Mouse (Mus musculus): Measurements from ENCODE around the gene Zfp449. TPM values are rescaled to one million over a fixed set of nuclear protein-coding genes. Genes with fewer than 3 reads are reported as not detected.
"Not testable (repeated sequence)": the region's sequence is repeated elsewhere in the genome, so short reads cannot be mapped to it uniquely, and the experiment has no call there.

Zfp449 gene
- 1.4 and 1.7 TPM in 2 replicates for polyA plus RNA-seq (2012; ENCODE audit: insufficient read depth, insufficient read length, missing spikeins)

- Histone ChIP-seq H3K27ac (ENCODE audit: insufficient read depth, low read depth, low read length) (no peak within 1 kb of the TSS), H3K4me3 (ENCODE audit: insufficient read depth, low read length) (peak within 1 kb of the TSS; percentile 82), H3K4me1 (ENCODE audit: control insufficient read depth, insufficient read depth, low read length) (no peaks in the 10 kb centered on the region)
- TF ChIP-seq CTCF (IDR thresholded peaks at IDR 0.05; ENCODE audit: low read depth, low read length) (no peak), POLR2A (IDR thresholded peaks at IDR 0.05; ENCODE audit: borderline replicate concordance, low read depth, low read length) (no peak)
Measured at GRCm38 (mm10) chrX:56346176-56346931, at the start of gene Zfp449. TSS of gene Zfp449 (plus strand) at chrX:56346400.

- TF ChIP-seq CTCF (IDR thresholded peaks at IDR 0.05; ENCODE audit: low read depth, low read length) (no peak), POLR2A (IDR thresholded peaks at IDR 0.05; ENCODE audit: borderline replicate concordance, low read depth, low read length) (no peak)
- no peaks in the 10 kb centered on the region for H3K4me1 ChIP-seq (ENCODE audit: control insufficient read depth, insufficient read depth, low read length)
- no peak overlapping the region for H3K4me3 ChIP-seq (ENCODE audit: insufficient read depth, low read length)
Measured at GRCm38 (mm10) chrX:56307597-56307996, 38.6 kb upstream of the Zfp449 start.

GRCm38 (mm10) chrX:56312813-56313212, 33.4 kb upstream of the Zfp449 start:
- H3K4me3 ChIP-seq (ENCODE audit: insufficient read depth, low read length), result no peak overlapping the region
- no peaks in the 10 kb centered on the region for H3K4me1 ChIP-seq (ENCODE audit: control insufficient read depth, insufficient read depth, low read length)
- TF ChIP-seq CTCF (IDR thresholded peaks at IDR 0.05; ENCODE audit: low read depth, low read length) (no peak), POLR2A (IDR thresholded peaks at IDR 0.05; ENCODE audit: borderline replicate concordance, low read depth, low read length) (no peak)
- H3K27ac ChIP-seq (ENCODE audit: insufficient read depth, low read depth, low read length), result no peak overlapping the region

More at GRCm38 (mm10) chrX:56307597-56307996, 38.6 kb upstream of the Zfp449 start:
- H3K27ac ChIP-seq (ENCODE audit: insufficient read depth, low read depth, low read length), result no peak overlapping the region

- no peak for TF ChIP-seq POLR2A (IDR thresholded peaks at IDR 0.05; ENCODE audit: borderline replicate concordance, low read depth, low read length)
- TF ChIP-seq CTCF (IDR thresholded peaks at IDR 0.05; ENCODE audit: low read depth, low read length), result no peak
- peaks cover 2% of the 10 kb centered on the region for H3K4me1 ChIP-seq (ENCODE audit: control insufficient read depth, insufficient read depth, low read length)
- no peak overlapping the region for H3K4me3 ChIP-seq (ENCODE audit: insufficient read depth, low read length)
- H3K27ac ChIP-seq (ENCODE audit: insufficient read depth, low read depth, low read length), result no peak overlapping the region
Measured at GRCm38 (mm10) chrX:56322096-56322495, 24.1 kb upstream of the Zfp449 start.

GRCm38 (mm10) chrX:56322731-56323130, 23.5 kb upstream of the Zfp449 start:
- Histone ChIP-seq H3K4me3 (ENCODE audit: insufficient read depth, low read length) (no peak overlapping the region), H3K4me1 (ENCODE audit: control insufficient read depth, insufficient read depth, low read length) (peaks cover 2% of the 10 kb centered on the region), H3K27ac (ENCODE audit: insufficient read depth, low read depth, low read length) (no peak overlapping the region)
- no peak for TF ChIP-seq POLR2A (IDR thresholded peaks at IDR 0.05; ENCODE audit: borderline replicate concordance, low read depth, low read length)
- no peak for TF ChIP-seq CTCF (IDR thresholded peaks at IDR 0.05; ENCODE audit: low read depth, low read length)

- no peak overlapping the region for H3K4me3 ChIP-seq (ENCODE audit: insufficient read depth, low read length)
- no peaks in the 10 kb centered on the region for H3K4me1 ChIP-seq (ENCODE audit: control insufficient read depth, insufficient read depth, low read length)
- H3K27ac ChIP-seq (ENCODE audit: insufficient read depth, low read depth, low read length), result no peak overlapping the region
- TF ChIP-seq CTCF (IDR thresholded peaks at IDR 0.05; ENCODE audit: low read depth, low read length) (no peak), POLR2A (IDR thresholded peaks at IDR 0.05; ENCODE audit: borderline replicate concordance, low read depth, low read length) (no peak)
Measured at GRCm38 (mm10) chrX:56332046-56332445, 14.2 kb upstream of the Zfp449 start.

GRCm38 (mm10) chrX:56340305-56340704, 5.9 kb upstream of the Zfp449 start:
- Histone ChIP-seq H3K4me3 (ENCODE audit: insufficient read depth, low read length) (no peak overlapping the region), H3K27ac (ENCODE audit: insufficient read depth, low read depth, low read length) (no peak overlapping the region), H3K4me1 (ENCODE audit: control insufficient read depth, insufficient read depth, low read length) (no peaks in the 10 kb centered on the region)
- TF ChIP-seq POLR2A (IDR thresholded peaks at IDR 0.05; ENCODE audit: borderline replicate concordance, low read depth, low read length) (no peak), CTCF (IDR thresholded peaks at IDR 0.05; ENCODE audit: low read depth, low read length) (no peak)

GRCm38 (mm10) chrX:56342921-56343320, 3.3 kb upstream of the Zfp449 start:
- no peak overlapping the region for H3K4me3 ChIP-seq (ENCODE audit: insufficient read depth, low read length)
- no peak for TF ChIP-seq CTCF (IDR thresholded peaks at IDR 0.05; ENCODE audit: low read depth, low read length)
- no peak for TF ChIP-seq POLR2A (IDR thresholded peaks at IDR 0.05; ENCODE audit: borderline replicate concordance, low read depth, low read length)
- no peaks in the 10 kb centered on the region for H3K4me1 ChIP-seq (ENCODE audit: control insufficient read depth, insufficient read depth, low read length)
- H3K27ac ChIP-seq (ENCODE audit: insufficient read depth, low read depth, low read length), result no peak overlapping the region

GRCm38 (mm10) chrX:56346932-56347253, 693 bp downstream of the Zfp449 start:
- TF ChIP-seq POLR2A (IDR thresholded peaks at IDR 0.05; ENCODE audit: borderline replicate concordance, low read depth, low read length) (no peak), CTCF (IDR thresholded peaks at IDR 0.05; ENCODE audit: low read depth, low read length) (no peak)
- no peaks in the 10 kb centered on the region for H3K4me1 ChIP-seq (ENCODE audit: control insufficient read depth, insufficient read depth, low read length)
- no peak overlapping the region for H3K27ac ChIP-seq (ENCODE audit: insufficient read depth, low read depth, low read length)
- H3K4me3 ChIP-seq (ENCODE audit: insufficient read depth, low read length), result peak overlapping the region; percentile 82

- not testable (repeated sequence) for H3K4me1 ChIP-seq (ENCODE audit: control insufficient read depth, insufficient read depth, low read length); H3K27ac ChIP-seq (ENCODE audit: insufficient read depth, low read depth, low read length)
- H3K4me3 ChIP-seq (ENCODE audit: insufficient read depth, low read length), result peak within 1 kb of the TSS; percentile 59
Measured at GRCm38 (mm10) chrX:56374431-56375128, 28.4 kb downstream of the Zfp449 start, which contains the start of gene Smim10l2a. TSS of gene Smim10l2a (plus strand) at chrX:56374586.
